Mouse (Mus musculus) embryonic facial prominence, embryonic 15.5 days (tissue): ENCODE data around the gene Fbxl13. TPM values are rescaled to one million over a fixed set of nuclear protein-coding genes. Genes with fewer than 3 reads are reported as not detected.

Experiments used
- ATAC-seq: fragments of 200-750 bp; cut with Nextera tagmentation; 2 replicates; pipeline ENCODE4 v1.8.0; 2017; ENCODE audit warnings: low read depth, moderate TSS enrichment; ENCODE audit not compliant: insufficient number of reproducible peaks, low FRiP score, low TSS enrichment
- H3K27ac ChIP-seq: fragments of 300-500 bp; sonication (generic); replicated peaks from 2 replicates; pipeline ENCODE4 v1.5.1; 2015; ENCODE audit warnings: mild to moderate bottlenecking, inconsistent platforms
- H3K27me3 ChIP-seq: fragments of 300-500 bp; sonication (generic); 2 replicates; pipeline ENCODE4 v1.6.1; 2015; ENCODE audit warnings: inconsistent platforms
- H3K36me3 ChIP-seq: fragments of 300-500 bp; sonication (generic); 2 replicates; pipeline ENCODE4 v1.6.1; 2015; ENCODE audit warnings: mild to moderate bottlenecking, inconsistent platforms
- H3K4me1 ChIP-seq: fragments of 300-500 bp; sonication (generic); 2 replicates; pipeline ENCODE4 v1.6.1; 2015; ENCODE audit warnings: inconsistent platforms
- H3K4me2 ChIP-seq: fragments of 300-500 bp; sonication (generic); replicated peaks from 2 replicates; pipeline ENCODE4 v1.6.1; 2015; ENCODE audit warnings: mild to moderate bottlenecking, inconsistent platforms
- H3K4me3 ChIP-seq: fragments of 300-500 bp; sonication (generic); replicated peaks from 2 replicates; pipeline ENCODE4 v1.5.1; 2015; ENCODE audit warnings: mild to moderate bottlenecking, inconsistent platforms
- H3K9ac ChIP-seq: fragments of 300-500 bp; sonication (generic); 2 replicates; pipeline ENCODE4 v1.6.1; 2015; ENCODE audit warnings: inconsistent platforms
- H3K9me3 ChIP-seq: fragments of 300-500 bp; sonication (generic); replicated peaks from 2 replicates; pipeline ENCODE4 v1.6.1; 2016; ENCODE audit warnings: inconsistent platforms
- WGBS: fragments of 180-500 bp; shearing (Covaris S2); methylation state at CpG from one replicate; pipeline ENCODE4 v1.1.7; 2015; 5-methylcytosine and 5-hydroxymethylcytosine counted together
- polyA plus RNA-seq: library from polyadenylated mRNA; unstranded; fragments of >200 nt; fragmentation: Nextera tagmentation; extraction: Ambion mirVana; gene quantifications from 2 replicates; pipeline ENCODE4 v1.2.1, GENCODE M21; 2015

Fbxl13 gene
- polyA plus RNA-seq, 1 experiment from 2014 or later: 0.87 TPM

DNA sequence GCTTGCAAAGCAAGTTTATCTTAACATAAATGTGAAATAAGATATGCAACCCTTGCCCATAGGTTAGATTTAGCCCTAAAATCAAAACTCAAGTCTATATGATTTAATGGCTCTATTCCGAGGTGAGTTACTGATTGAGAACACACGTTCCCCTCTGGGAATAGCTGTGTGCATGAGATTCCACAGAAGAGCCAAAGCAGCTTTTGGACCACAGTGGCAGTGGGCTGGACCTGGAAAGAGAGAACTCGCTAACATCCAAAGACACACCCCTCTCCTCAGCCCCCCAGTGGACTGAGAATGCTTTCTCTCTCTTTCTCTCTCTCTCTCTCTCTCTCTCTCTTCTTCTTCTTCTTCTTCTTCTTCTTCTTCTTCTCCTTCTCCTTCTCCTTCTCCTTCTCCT lies 100.6 kb downstream of the Fbxl13 start:
- WGBS: 30% methylated on average over 3 of the region's 3 CpGs
- no peak; the same call in 1 of the 2 replicates for ATAC-seq
- Histone ChIP-seq H3K4me1 (peaks cover 33% of the 10 kb centered on the region), H3K36me3 (no peaks in the 10 kb centered on the region), H3K27ac (peak overlapping the region; percentile 95), H3K4me3 (peak overlapping the region; percentile 49), H3K9me3 (no peaks in the 10 kb centered on the region), H3K27me3 (no peaks in the 10 kb centered on the region), H3K9ac (peak overlapping the region; percentile 41), H3K4me2 (peak overlapping the region; percentile 45)

GRCm38 (mm10) chr5:21543409-21544201 lies 101.8 kb downstream of the Fbxl13 start, which contains the start of gene Lrrc17:
Gene Lrrc17 (plus strand): TSS chr5:21543559.
- Histone ChIP-seq H3K4me3 (peak within 1 kb of the TSS; percentile 49), H3K36me3 (no peaks in the 10 kb centered on the region), H3K4me1 (peaks cover 25% of the 10 kb centered on the region), H3K27me3 (no peaks in the 10 kb centered on the region), H3K4me2 (peak within 1 kb of the TSS; percentile 45), H3K9ac (peak within 1 kb of the TSS; percentile 41), H3K27ac (peak within 1 kb of the TSS; percentile 95), H3K9me3 (no peaks in the 10 kb centered on the region)
- ATAC-seq: peak; percentile 92
- 19% methylated on average over 17 of the region's 17 CpGs for WGBS

DNA sequence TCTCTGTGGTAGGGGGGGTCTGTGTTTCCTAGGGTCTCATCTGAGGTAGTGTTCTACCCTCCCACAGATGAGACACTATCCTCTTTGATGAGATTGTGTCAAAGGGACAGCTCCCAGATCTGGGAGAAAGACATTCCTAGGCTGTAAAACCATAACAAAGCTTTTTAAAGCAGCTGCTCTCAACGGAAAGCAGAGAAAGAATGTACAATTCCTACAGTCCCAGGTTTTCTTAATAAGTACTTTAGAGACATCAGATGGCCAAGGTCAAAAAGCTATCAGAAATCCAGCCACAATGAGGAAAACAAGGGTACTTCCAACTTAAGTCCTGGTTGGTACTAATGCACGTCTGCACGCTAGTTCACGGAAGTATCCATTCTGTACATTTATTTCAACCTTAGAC lies 103.2 kb downstream of the Fbxl13 start:
- Histone ChIP-seq H3K4me2 (no peak overlapping the region), H3K27me3 (no peaks in the 10 kb centered on the region), H3K4me3 (no peak overlapping the region), H3K36me3 (no peaks in the 10 kb centered on the region), H3K9ac (no peak overlapping the region), H3K27ac (no peak overlapping the region), H3K4me1 (peaks cover 23% of the 10 kb centered on the region), H3K9me3 (no peaks in the 10 kb centered on the region)
- ATAC-seq: no peak
- WGBS: 66% methylated on average over 4 of the region's 4 CpGs

DNA sequence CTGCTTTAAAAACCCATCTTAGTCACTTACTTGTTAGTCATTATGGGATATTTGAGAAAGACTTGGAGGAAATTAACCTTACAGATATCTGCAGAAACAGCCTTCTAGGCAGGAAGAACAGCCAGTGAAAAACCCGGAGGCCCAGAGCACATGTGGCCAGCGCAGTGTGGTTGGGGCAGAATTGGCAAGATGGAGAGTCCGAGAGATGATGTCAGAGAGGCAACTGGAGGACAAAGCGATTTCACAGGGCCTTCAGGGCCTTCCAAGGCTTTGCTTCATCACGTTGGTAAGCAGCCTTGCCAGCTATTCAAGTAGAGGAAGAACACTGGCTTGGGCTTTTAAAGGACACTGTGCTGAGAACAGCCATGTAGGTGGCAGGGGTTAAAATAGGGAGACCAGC lies 112.5 kb downstream of the Fbxl13 start:
- Histone ChIP-seq H3K4me2 (no peak overlapping the region), H3K4me3 (no peak overlapping the region), H3K36me3 (no peaks in the 10 kb centered on the region), H3K27me3 (no peaks in the 10 kb centered on the region), H3K9me3 (no peaks in the 10 kb centered on the region), H3K9ac (no peak overlapping the region), H3K27ac (no peak overlapping the region), H3K4me1 (no peaks in the 10 kb centered on the region)
- no peak for ATAC-seq
- WGBS: 83% methylated on average over 5 of the region's 5 CpGs

DNA sequence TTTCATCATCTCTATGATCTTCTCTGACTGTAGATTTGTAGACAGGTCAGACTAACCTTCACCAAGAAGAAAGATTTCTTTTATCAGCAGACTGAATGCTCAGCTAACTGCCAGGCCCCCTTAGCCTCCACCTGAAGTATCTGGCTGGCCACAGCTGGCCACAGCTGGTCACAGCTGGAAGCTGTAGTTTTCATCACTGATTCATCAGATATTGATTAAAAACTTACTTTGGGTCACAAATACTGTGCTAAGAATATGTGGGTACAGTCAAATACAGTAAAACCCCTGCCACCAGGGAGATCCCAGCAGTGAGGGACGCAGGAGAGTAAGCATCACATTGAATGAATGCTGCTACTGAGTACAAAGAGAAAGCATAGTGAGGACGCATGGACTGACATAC lies 113.3 kb downstream of the Fbxl13 start:
- H3K9me3 ChIP-seq: no peaks in the 10 kb centered on the region
- no peak overlapping the region for H3K27ac ChIP-seq
- H3K4me3 ChIP-seq: no peak overlapping the region
- H3K27me3 ChIP-seq: no peaks in the 10 kb centered on the region
- H3K9ac ChIP-seq: no peak overlapping the region
- H3K36me3 ChIP-seq: no peaks in the 10 kb centered on the region
- ATAC-seq: no peak
- no peaks in the 10 kb centered on the region for H3K4me1 ChIP-seq
- 87% methylated on average over 2 of the region's 2 CpGs for WGBS
- no peak overlapping the region for H3K4me2 ChIP-seq

DNA sequence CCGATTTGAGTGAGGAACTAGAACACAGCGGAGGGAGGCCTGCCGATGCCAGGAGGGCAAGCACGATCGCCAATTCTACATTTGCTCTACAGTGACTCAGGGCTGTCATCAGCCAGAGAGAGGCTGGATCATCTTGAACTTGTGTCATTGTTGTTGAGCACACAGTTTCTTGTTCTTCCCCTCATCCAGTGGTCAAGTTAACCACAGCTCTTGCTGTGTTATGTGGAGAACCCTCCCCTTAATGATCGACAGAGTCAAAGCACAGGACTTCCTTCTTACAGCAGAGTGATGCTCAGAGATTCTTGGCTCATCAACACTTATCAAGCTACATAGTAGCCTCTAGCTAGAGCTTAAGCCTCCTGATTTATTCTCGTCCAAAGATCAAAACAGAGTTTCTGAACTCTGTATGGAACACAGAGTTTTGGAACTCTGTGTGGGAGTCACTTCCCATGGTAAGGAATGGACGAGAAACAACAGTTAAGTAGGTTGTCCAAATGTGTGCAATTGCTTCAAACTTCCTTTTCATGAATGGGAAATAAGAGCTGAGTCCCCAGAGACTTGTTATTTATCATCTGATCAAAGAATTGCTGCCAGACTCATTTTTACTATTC lies 116.2 kb downstream of the Fbxl13 start:
- Histone ChIP-seq H3K9me3 (no peaks in the 10 kb centered on the region), H3K27me3 (no peaks in the 10 kb centered on the region), H3K4me1 (no peaks in the 10 kb centered on the region), H3K9ac (no peak overlapping the region), H3K4me2 (no peak overlapping the region), H3K27ac (no peak overlapping the region), H3K36me3 (no peaks in the 10 kb centered on the region), H3K4me3 (no peak overlapping the region)
- 83% methylated on average over 8 of the region's 8 CpGs for WGBS
- no peak for ATAC-seq

- Histone ChIP-seq H3K4me1 (no peaks in the 10 kb centered on the region), H3K27ac (no peak overlapping the region; the same call in 1 of the 2 replicates), H3K27me3 (no peaks in the 10 kb centered on the region), H3K36me3 (no peaks in the 10 kb centered on the region), H3K4me2 (no peak overlapping the region), H3K9ac (no peak overlapping the region), H3K4me3 (no peak overlapping the region), H3K9me3 (no peaks in the 10 kb centered on the region)
- whole genome bisulfite sequencing: 82% methylated on average over 15 of the region's 15 CpGs
- ATAC-seq: peak; percentile 54; the same call in 1 of the 2 replicates
These were observed 117.2 kb downstream of the Fbxl13 start for GRCm38 (mm10) chr5:21528068-21528842.

DNA sequence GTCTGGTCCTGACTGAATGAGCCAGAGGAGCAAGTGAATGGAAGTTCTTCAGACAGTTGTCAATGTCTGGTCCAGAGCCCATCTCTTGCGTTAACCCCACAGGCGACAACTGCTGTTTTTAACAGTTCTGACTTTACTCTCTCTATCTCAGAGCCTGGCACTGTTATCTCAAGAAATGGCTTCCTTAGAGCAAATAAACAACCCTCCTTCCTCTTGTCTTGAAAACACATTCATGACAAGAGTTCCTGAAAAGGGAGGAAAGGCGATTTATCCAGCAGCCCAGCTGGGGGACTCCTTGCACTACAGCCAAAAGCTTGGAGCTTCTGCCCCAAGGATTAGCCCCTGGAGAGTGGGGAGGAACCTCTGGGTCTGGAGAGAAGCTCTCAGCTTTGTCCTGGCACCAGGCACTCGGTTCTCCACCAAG lies 117.9 kb downstream of the Fbxl13 start:
- Histone ChIP-seq H3K36me3 (no peaks in the 10 kb centered on the region), H3K9ac (no peak overlapping the region), H3K27ac (no peak overlapping the region), H3K9me3 (no peaks in the 10 kb centered on the region), H3K27me3 (no peaks in the 10 kb centered on the region), H3K4me3 (no peak overlapping the region), H3K4me1 (no peaks in the 10 kb centered on the region), H3K4me2 (no peak overlapping the region)
- WGBS: 80% methylated on average over 4 of the region's 4 CpGs
- ATAC-seq: no peak

- Histone ChIP-seq H3K36me3 (no peaks in the 10 kb centered on the region), H3K4me2 (no peak overlapping the region), H3K9ac (no peak overlapping the region), H3K4me3 (no peak overlapping the region), H3K4me1 (no peaks in the 10 kb centered on the region), H3K9me3 (no peaks in the 10 kb centered on the region), H3K27ac (no peak overlapping the region), H3K27me3 (no peaks in the 10 kb centered on the region)
- ATAC-seq: no peak
- WGBS: 65% methylated on average over 11 of the region's 11 CpGs
These were observed 118.5 kb downstream of the Fbxl13 start for GRCm38 (mm10) chr5:21526835-21527485.

- no peak overlapping the region for H3K27ac ChIP-seq
- ATAC-seq: no peak
- no peaks in the 10 kb centered on the region for H3K9me3 ChIP-seq
- no peak overlapping the region for H3K4me2 ChIP-seq
- no peaks in the 10 kb centered on the region for H3K27me3 ChIP-seq
- no peak overlapping the region for H3K9ac ChIP-seq
- no peaks in the 10 kb centered on the region for H3K36me3 ChIP-seq
- 0 out of 2 replicates have a peak, but pooled peaks cover 3% of the 10 kb centered on the region for H3K4me1 ChIP-seq
- WGBS: 60% methylated on average over 3 of the region's 3 CpGs
- no peak overlapping the region for H3K4me3 ChIP-seq
These were observed 126.3 kb downstream of the Fbxl13 start for GRCm38 (mm10) chr5:21519166-21519565.

- H3K9ac ChIP-seq: no peak overlapping the region
- WGBS: 49% methylated on average over 4 of the region's 4 CpGs
- H3K27ac ChIP-seq: no peak overlapping the region
- no peaks in the 10 kb centered on the region for H3K27me3 ChIP-seq
- ATAC-seq: no peak
- H3K9me3 ChIP-seq: no peaks in the 10 kb centered on the region
- no peaks in the 10 kb centered on the region for H3K36me3 ChIP-seq
- no peak overlapping the region for H3K4me3 ChIP-seq
- no peak overlapping the region for H3K4me2 ChIP-seq
- 0 out of 2 replicates have a peak, but pooled peaks cover 9% of the 10 kb centered on the region for H3K4me1 ChIP-seq
These were observed 127.2 kb downstream of the Fbxl13 start for GRCm38 (mm10) chr5:21518207-21518606.
